Mouse (Mus musculus): ENCODE data around the gene Dusp27. TPM values are rescaled to one million over a fixed set of nuclear protein-coding genes. Genes with fewer than 3 reads are reported as not detected.
A peak's percentile ranks its signal among the peaks of the same experiment; 100 is the strongest.

The Dusp27 gene
- polyA plus RNA-seq, 1 experiment from 2014 or later = 1.2 TPM

- 57% methylated on average over 4 of the region's 4 CpGs for WGBS
Measured at GRCm38 (mm10) chr1:166089739-166090138, 38.0 kb downstream of the Dusp27 start.

DNA sequence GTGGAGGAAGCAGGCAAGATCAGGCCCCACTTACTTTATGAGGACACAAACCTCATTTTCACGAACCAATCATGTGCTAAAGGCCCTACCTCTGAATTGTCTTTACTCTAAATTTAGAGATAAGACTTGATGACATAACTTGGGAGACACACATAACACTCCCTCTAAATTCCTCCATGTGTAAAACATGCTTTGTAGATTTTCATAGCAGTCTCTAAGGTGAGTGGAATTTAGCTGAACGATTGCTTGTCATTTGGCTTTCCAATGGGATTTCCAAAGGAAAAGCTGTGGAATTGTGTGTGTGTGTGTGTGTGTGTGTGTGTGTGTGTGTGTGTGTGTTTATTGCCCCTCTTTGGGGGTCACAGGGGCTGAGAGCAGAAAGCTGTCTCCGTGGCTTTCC is 38.4 kb downstream of the Dusp27 start:
- Histone ChIP-seq H3K36me3 (no peaks in the 10 kb centered on the region), H3K9me3 (no peaks in the 10 kb centered on the region), H3K27me3 (no peaks in the 10 kb centered on the region), H3K27ac (replicated peaks) (no peak overlapping the region), H3K9ac (no peak overlapping the region), H3K4me1 (replicated peaks) (peaks cover 12% of the 10 kb centered on the region), H3K4me2 (no peak overlapping the region), H3K4me3 (no peak overlapping the region)
- no peak for ATAC-seq (ENCODE audit: low FRiP score, low read depth)
- 73% methylated on average over 3 of the region's 3 CpGs for WGBS

More at GRCm38 (mm10) chr1:166089739-166090138, 38.0 kb downstream of the Dusp27 start:
- Histone ChIP-seq H3K4me3 (no peak overlapping the region), H3K36me3 (no peaks in the 10 kb centered on the region), H3K4me1 (replicated peaks) (peaks cover 12% of the 10 kb centered on the region), H3K4me2 (no peak overlapping the region), H3K27ac (replicated peaks) (no peak overlapping the region), H3K9ac (no peak overlapping the region), H3K27me3 (no peaks in the 10 kb centered on the region), H3K9me3 (no peaks in the 10 kb centered on the region)
- ATAC-seq (ENCODE audit: low FRiP score, low read depth) = 0 out of 2 replicates have a peak, but pooled peaks have one; percentile 30

DNA sequence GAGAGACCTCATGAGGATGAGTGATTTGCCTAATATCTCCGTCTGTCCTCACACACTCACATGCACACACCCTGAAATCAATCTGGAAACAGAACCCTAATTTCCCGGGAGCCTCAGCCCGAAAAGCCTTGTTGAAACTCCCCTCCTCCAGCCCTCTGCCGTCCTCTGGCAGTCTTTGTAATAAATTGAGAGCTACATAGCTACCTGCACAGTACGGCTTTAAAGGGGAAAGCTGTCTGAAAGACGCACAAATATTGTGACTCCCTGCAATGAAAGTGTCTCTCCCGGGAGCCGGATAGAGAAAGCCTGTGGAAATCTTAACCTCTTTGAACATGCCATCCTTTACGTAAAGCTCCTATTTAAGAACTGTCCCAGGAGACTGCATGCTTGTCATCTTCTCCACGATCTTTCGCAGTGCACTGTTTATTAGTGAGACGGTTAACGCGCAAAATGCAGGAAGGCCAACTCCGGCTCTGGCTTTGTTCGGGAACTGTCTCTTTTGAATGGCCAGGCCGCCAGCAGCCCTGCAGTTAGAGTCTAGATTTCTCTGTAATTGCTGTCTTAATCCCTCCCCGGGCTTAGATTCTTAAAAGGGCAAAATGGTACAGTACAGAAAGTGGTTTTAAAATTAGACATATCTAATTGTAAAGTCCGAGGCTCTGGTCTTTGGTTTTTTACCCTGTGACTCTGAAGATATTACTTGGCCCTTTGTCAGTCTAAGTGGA is 39.1 kb downstream of the Dusp27 start:
- Histone ChIP-seq H3K4me1 (replicated peaks) (peaks cover 12% of the 10 kb centered on the region), H3K27me3 (no peaks in the 10 kb centered on the region), H3K9ac (no peak overlapping the region), H3K36me3 (no peaks in the 10 kb centered on the region), H3K27ac (replicated peaks) (no peak overlapping the region), H3K9me3 (no peaks in the 10 kb centered on the region), H3K4me3 (no peak overlapping the region), H3K4me2 (no peak overlapping the region)
- no peak for ATAC-seq (ENCODE audit: low FRiP score, low read depth)
- WGBS = 43% methylated on average over 19 of the region's 19 CpGs

GRCm38 (mm10) chr1:166077052-166077735 is 50.5 kb downstream of the Dusp27 start:
- no peaks in the 10 kb centered on the region for H3K9me3 ChIP-seq
- H3K36me3 ChIP-seq = no peaks in the 10 kb centered on the region
- no peaks in the 10 kb centered on the region for H3K27me3 ChIP-seq
- ATAC-seq (ENCODE audit: low FRiP score, low read depth) = no peak
- no peak overlapping the region for H3K4me2 ChIP-seq
- H3K4me1 ChIP-seq (replicated peaks) = no peaks in the 10 kb centered on the region
- WGBS = 75% methylated on average over 6 of the region's 6 CpGs
- no peak overlapping the region for H3K27ac ChIP-seq (replicated peaks)
- H3K4me3 ChIP-seq = no peak overlapping the region
- no peak overlapping the region for H3K9ac ChIP-seq

DNA sequence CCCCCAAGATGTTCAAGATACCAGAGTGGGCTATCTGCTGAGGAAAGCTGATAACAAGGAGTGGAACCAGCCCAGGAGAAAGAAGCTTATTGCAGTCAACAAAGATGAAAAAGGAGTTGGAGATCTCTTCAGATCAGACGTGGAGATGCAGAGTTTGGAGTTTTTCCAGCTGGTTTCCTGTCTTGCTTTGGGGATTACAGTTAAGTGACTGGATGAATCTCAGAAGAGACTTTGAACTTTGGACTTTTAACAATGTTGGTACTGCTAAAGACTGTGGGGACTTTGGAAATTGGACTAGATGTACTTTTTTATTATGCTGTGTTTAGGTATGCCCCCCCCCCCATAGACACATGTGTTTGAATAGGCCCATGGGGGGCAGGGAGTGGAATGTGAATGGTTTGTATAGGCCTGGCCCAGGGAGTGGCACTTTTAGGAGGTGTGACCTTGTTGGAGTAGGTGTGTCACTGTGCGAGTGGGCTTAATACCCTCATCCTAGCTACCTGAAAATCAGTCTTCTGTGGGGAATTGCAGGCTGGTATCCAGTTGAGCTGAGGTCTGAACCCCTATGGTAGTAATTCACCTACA is 59.8 kb downstream of the Dusp27 start:
- Histone ChIP-seq H3K4me1 (replicated peaks) (no peaks in the 10 kb centered on the region), H3K9ac (no peak overlapping the region), H3K9me3 (no peaks in the 10 kb centered on the region), H3K27ac (replicated peaks) (no peak overlapping the region), H3K4me3 (no peak overlapping the region), H3K27me3 (no peaks in the 10 kb centered on the region), H3K36me3 (no peaks in the 10 kb centered on the region), H3K4me2 (no peak overlapping the region)
- ATAC-seq (ENCODE audit: low FRiP score, low read depth) = no peak
- 91% methylated on average over 2 of the region's 2 CpGs for WGBS

GRCm38 (mm10) chr1:166063870-166064269 is 63.9 kb downstream of the Dusp27 start:
- Histone ChIP-seq H3K27ac (replicated peaks) (no peak overlapping the region), H3K4me2 (no peak overlapping the region), H3K4me1 (replicated peaks) (no peaks in the 10 kb centered on the region), H3K9ac (no peak overlapping the region), H3K4me3 (no peak overlapping the region), H3K36me3 (no peaks in the 10 kb centered on the region), H3K9me3 (no peaks in the 10 kb centered on the region), H3K27me3 (no peaks in the 10 kb centered on the region)
- no peak for ATAC-seq (ENCODE audit: low FRiP score, low read depth)
- 94% methylated on average over 3 of the region's 3 CpGs for WGBS

GRCm38 (mm10) chr1:166061532-166061931 is 66.2 kb downstream of the Dusp27 start:
- peaks cover 2% of the 10 kb centered on the region; the same call in 1 of the 2 replicates for H3K4me1 ChIP-seq (replicated peaks)
- no peak overlapping the region for H3K4me3 ChIP-seq
- no peak for ATAC-seq (ENCODE audit: low FRiP score, low read depth)
- H3K36me3 ChIP-seq = no peaks in the 10 kb centered on the region
- no peak overlapping the region for H3K27ac ChIP-seq (replicated peaks)
- H3K27me3 ChIP-seq = no peaks in the 10 kb centered on the region
- no peak overlapping the region for H3K4me2 ChIP-seq
- no peaks in the 10 kb centered on the region for H3K9me3 ChIP-seq
- WGBS = 46% methylated on average over 3 of the region's 3 CpGs
- no peak overlapping the region for H3K9ac ChIP-seq

DNA sequence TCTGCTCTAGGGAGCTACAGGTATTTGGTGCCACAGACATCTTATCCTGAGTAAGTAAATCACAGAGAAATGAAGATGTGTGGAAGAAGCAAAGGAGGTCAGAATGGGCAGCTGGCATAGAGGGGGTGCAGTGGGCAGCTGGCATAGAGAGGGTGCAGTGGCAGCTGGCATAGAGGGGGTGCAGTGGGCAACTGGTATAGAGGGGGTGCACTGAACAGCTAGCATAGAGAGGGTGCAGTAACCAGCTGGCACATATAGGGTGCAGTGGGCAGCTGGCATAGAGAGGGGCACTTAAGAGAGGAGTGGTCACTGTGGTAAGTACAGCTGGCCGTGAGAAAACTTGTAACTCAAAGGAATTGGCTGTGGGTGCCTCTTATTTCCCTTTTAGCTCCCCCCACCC is 67.3 kb downstream of the Dusp27 start:
- 75% methylated on average over 1 of the region's 1 CpGs for WGBS
- H3K27me3 ChIP-seq = no peaks in the 10 kb centered on the region
- H3K9ac ChIP-seq = no peak overlapping the region
- H3K4me3 ChIP-seq = no peak overlapping the region
- no peaks in the 10 kb centered on the region for H3K9me3 ChIP-seq
- H3K4me2 ChIP-seq = no peak overlapping the region
- no peak overlapping the region for H3K27ac ChIP-seq (replicated peaks)
- ATAC-seq (ENCODE audit: low FRiP score, low read depth) = no peak
- H3K4me1 ChIP-seq (replicated peaks) = peaks cover 14% of the 10 kb centered on the region; the same call in 1 of the 2 replicates
- no peaks in the 10 kb centered on the region for H3K36me3 ChIP-seq

DNA sequence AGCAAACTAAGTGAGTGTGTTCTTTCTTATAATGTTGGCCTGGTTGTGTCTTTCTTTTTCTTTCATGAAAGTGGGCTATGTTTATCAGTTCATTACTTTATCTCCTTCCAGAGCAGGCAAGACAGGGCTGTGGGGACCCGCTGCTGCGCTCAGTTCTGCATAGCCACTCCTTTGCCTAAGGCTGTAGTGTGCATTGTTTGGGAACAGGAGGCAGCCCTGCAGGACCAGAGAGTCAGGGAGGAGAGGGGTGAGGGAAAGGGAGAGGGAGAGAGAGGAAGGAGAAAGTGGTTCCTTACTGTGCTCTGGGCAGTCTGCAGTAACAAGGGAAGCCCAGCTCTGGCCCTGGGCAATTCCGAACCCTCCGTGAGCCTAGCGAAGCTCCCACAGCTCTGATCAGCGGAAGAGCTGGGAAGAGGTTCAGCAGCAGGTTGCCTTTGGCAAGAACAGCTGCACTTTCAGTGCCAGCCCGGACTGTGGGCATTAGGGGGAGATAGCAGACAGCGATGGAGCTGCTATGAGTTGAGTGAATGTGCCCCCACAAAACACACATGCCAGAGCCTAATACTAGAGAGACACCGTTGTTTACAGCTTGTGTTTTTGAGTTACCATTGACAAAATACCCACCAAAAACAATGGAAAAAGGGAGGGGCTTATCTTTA is 71.5 kb downstream of the Dusp27 start:
- peak; percentile 35; the same call in 1 of the 2 replicates for ATAC-seq (ENCODE audit: low FRiP score, low read depth)
- Histone ChIP-seq H3K9ac (no peak overlapping the region), H3K4me1 (replicated peaks) (peaks cover 22% of the 10 kb centered on the region; the same call in 1 of the 2 replicates)

GRCm38 (mm10) chr1:166053285-166053955 is 74.3 kb downstream of the Dusp27 start:
- H3K9ac ChIP-seq = no peak overlapping the region
- 34% methylated on average over 10 of the region's 10 CpGs for WGBS
- no peak overlapping the region for H3K27ac ChIP-seq (replicated peaks)
- no peaks in the 10 kb centered on the region for H3K27me3 ChIP-seq
- H3K4me2 ChIP-seq = no peak overlapping the region
- H3K36me3 ChIP-seq = no peaks in the 10 kb centered on the region
- H3K4me1 ChIP-seq (replicated peaks) = peaks cover 35% of the 10 kb centered on the region
- ATAC-seq (ENCODE audit: low FRiP score, low read depth) = no peak
- H3K9me3 ChIP-seq = no peaks in the 10 kb centered on the region
- no peak overlapping the region for H3K4me3 ChIP-seq

More for the DNA sequence above, 71.5 kb downstream of the Dusp27 start:
- H3K4me2 ChIP-seq = peak overlapping the region; percentile 11; the same call in 1 of the 2 replicates
- no peak overlapping the region for H3K27ac ChIP-seq (replicated peaks)
- 20% methylated on average over 9 of the region's 9 CpGs for WGBS
- H3K4me3 ChIP-seq = no peak overlapping the region
- no peaks in the 10 kb centered on the region for H3K27me3 ChIP-seq
- H3K36me3 ChIP-seq = no peaks in the 10 kb centered on the region
- no peaks in the 10 kb centered on the region for H3K9me3 ChIP-seq

DNA sequence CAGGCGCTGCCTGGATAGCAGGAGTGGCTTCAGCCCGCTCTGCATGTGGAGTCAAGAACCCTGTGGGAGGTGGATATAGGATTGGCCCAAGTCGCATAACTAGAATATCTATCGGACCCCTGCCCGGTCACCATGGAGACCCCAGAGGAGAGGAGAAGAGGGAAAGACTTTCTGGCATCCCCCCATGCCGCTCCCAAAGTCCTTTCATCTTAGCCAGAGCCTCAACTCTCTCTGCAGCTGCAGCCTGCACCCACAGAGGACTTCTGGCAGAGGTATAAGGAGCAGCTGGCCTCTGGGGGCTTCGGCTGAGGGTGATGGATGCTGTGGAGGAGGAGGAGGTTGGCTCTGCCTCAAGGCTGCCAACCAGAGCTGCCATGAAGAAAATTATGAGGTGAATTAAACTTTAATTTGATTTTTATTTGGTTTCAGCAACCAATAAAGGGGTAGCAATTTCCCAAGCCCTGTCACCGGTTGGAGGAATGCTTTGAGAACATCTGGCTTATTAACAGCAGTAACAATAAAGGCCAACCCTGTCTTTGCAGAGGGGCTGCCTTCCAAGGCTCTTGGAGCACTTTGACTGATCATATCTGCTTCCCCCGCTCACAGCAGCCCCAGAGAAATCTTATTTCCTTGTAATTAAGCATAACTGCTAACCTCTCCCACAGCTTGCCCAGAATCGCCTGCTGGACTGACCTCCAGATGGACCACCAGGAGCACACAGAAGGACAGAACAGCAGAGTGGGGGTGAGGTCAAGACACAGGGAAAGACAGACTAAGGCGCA is 78.5 kb downstream of the Dusp27 start:
- peak overlapping the region; percentile 38 for H3K4me3 ChIP-seq
- H3K9me3 ChIP-seq = no peaks in the 10 kb centered on the region
- H3K27me3 ChIP-seq = peaks cover 12% of the 10 kb centered on the region
- WGBS = 6% methylated on average over 11 of the region's 11 CpGs
- no peaks in the 10 kb centered on the region for H3K36me3 ChIP-seq
- H3K4me1 ChIP-seq (replicated peaks) = peaks cover 47% of the 10 kb centered on the region
- H3K27ac ChIP-seq (replicated peaks) = peak overlapping the region; percentile 62
- ATAC-seq (ENCODE audit: low FRiP score, low read depth) = peak; percentile 77
- H3K9ac ChIP-seq = no peak overlapping the region; the same call in 1 of the 2 replicates
- H3K4me2 ChIP-seq = peak overlapping the region; percentile 89

Measured in hindbrain, embryonic 15.5 days (tissue).